Mouse (Mus musculus) liver, embryonic 11.5 days (tissue): ENCODE measurements around the gene Ap2m1. TPM values are rescaled to one million over a fixed set of nuclear protein-coding genes. Genes with fewer than 3 reads are reported as not detected.
"Not testable (repeated sequence)": the region's sequence is repeated elsewhere in the genome, so short reads cannot be mapped to it uniquely, and the experiment has no call there.

Experiments used
- ATAC-seq: fragments of 200-750 bp; cut with Nextera tagmentation; replicated peaks from 2 replicates; pipeline ENCODE4 v1.8.0; 2017; ENCODE audit warnings: moderate number of reproducible peaks, mild to moderate bottlenecking, moderate TSS enrichment, moderate library complexity; ENCODE audit not compliant: low FRiP score
- DNase-seq: peaks from one replicate; pipeline ENCODE4 v3.0.0-alpha.2; 2017; ENCODE audit warnings: low spot score
- H3K27ac ChIP-seq: fragments of 300-500 bp; sonication (generic); 2 replicates; pipeline ENCODE4 v1.5.1; 2014; ENCODE audit warnings: mild to moderate bottlenecking, low read depth, low read length, control low read depth
- H3K27me3 ChIP-seq: fragments of 300-500 bp; sonication (generic); replicated peaks from 2 replicates; pipeline ENCODE4 v1.6.1; 2014; ENCODE audit warnings: low read length, mixed read lengths; ENCODE audit not compliant: control insufficient read depth, insufficient read depth
- H3K36me3 ChIP-seq: fragments of 300-500 bp; sonication (generic); 2 replicates; pipeline ENCODE4 v1.6.1; 2014; ENCODE audit warnings: mild to moderate bottlenecking, low read length, moderate library complexity, mixed read lengths; ENCODE audit not compliant: control insufficient read depth, insufficient read depth
- H3K4me1 ChIP-seq: fragments of 300-500 bp; sonication (generic); replicated peaks from 2 replicates; pipeline ENCODE4 v1.6.1; 2014; ENCODE audit warnings: low read length, mixed read lengths; ENCODE audit not compliant: control insufficient read depth, insufficient read depth
- H3K4me2 ChIP-seq: fragments of 300-500 bp; sonication (generic); 2 replicates; pipeline ENCODE4 v1.6.1; 2014; ENCODE audit warnings: mild to moderate bottlenecking, control low read depth, moderate library complexity
- H3K4me3 ChIP-seq: fragments of 300-500 bp; sonication (generic); 2 replicates; pipeline ENCODE4 v1.5.1; 2014; ENCODE audit warnings: low read depth, low read length, control low read depth
- H3K9ac ChIP-seq: fragments of 300-500 bp; sonication (generic); 2 replicates; pipeline ENCODE4 v1.6.1; 2014; ENCODE audit warnings: low read depth, low read length, control low read depth
- H3K9me3 ChIP-seq: fragments of 300-500 bp; sonication (generic); 2 replicates; pipeline ENCODE4 v1.6.1; 2016; ENCODE audit warnings: low read length, inconsistent platforms, mixed read lengths; ENCODE audit not compliant: control insufficient read depth
- WGBS: fragments of 180-500 bp; shearing (Covaris S2); extraction: QIAGEN DNeasy Blood & Tissue Kit; methylation state at CpG from one replicate; pipeline ENCODE4 v1.1.7; 2014; 5-methylcytosine and 5-hydroxymethylcytosine counted together
- polyA plus RNA-seq: library from polyadenylated mRNA; unstranded; fragments of >200 nt; fragmentation: Nextera tagmentation; extraction: Ambion mirVana; gene quantifications from 2 replicates; pipeline ENCODE4 v1.2.1, GENCODE M21; 2014

Gene Ap2m1
- 519 and 569 TPM in 2 replicates for polyA plus RNA-seq

DNA sequence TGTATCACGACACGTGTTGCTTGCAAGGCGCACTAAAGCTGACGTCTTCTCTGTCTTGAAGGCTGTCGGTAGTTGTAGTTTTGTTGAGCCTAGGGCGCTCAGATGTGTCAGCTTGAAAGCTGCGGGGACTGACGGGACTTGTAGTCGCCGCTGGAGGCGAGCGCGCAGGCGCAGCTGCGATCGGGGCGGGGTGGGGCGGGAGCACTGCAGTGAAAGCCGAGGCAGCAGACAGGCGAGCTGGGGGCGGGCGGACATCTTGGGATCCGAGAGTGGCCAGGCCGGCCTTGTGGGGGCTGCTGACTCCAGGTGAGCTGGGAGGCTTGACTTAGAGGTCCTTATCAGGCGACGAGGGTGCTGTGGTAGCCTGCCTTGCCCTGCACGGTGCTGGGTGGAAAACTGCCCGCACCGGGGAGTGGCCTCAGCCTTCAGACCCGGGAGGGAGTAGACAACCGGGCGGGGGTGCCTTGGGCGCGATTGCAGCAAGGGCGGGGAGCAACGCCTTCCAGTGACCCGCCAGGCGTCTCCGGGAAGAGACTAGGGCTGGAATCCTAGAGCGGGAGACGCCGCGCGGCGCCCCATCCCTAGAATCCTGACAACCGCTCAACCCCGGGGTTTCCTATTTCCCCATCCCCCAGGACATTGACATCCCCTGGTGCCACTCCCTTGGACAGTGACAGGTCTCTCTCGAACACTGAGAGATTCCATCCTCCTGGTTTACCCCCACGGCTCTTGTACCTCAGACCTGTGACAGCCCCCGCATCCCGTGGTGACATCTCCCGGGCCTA lies at the start of gene Ap2m1:
TSS of gene Ap2m1 (plus strand) at position 183 of the 785 bp plus-strand sequence.
- ATAC-seq = peak; percentile 95
- Histone ChIP-seq H3K36me3 (peaks cover 40% of the 10 kb centered on the region), H3K9me3 (no peaks in the 10 kb centered on the region), H3K4me3 (peak within 1 kb of the TSS; percentile 76), H3K9ac (peak within 1 kb of the TSS; percentile 75), H3K27me3 (no peaks in the 10 kb centered on the region), H3K4me1 (peaks cover 27% of the 10 kb centered on the region), H3K4me2 (peak within 1 kb of the TSS; percentile 72), H3K27ac (peak within 1 kb of the TSS; percentile 78)
- DNase-seq = peak; percentile 92
- WGBS = under 1% methylated on average over 52 of the region's 52 CpGs

DNA sequence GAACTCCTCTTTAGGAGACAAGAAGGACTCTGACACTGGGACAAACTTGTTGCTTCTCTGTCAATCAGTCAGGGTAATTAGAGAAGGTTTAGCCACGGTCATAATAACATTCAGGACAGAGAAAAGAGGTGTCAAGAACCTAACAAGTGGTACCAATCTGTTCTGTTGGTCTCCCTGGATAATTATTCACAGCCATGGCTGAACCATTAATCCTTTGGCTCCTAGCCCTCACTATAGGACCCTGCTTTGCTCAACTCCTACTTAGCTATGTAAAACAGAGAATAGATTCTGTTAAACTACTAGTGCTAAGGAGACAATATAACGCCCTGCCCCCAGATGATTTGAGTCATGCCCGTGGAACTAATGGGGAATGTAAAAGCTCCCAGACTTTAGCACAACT lies 49.2 kb upstream of the Ap2m1 start:
- Histone ChIP-seq H3K27ac (no peak overlapping the region), H3K36me3 (no peaks in the 10 kb centered on the region), H3K4me1 (no peaks in the 10 kb centered on the region), H3K9me3 (no peaks in the 10 kb centered on the region), H3K27me3 (no peaks in the 10 kb centered on the region), H3K4me2 (no peak overlapping the region), H3K4me3 (no peak overlapping the region), H3K9ac (no peak overlapping the region)
- 73% methylated on average over 3 of the region's 3 CpGs for WGBS
- no peak for DNase-seq
- no peak for ATAC-seq

DNA sequence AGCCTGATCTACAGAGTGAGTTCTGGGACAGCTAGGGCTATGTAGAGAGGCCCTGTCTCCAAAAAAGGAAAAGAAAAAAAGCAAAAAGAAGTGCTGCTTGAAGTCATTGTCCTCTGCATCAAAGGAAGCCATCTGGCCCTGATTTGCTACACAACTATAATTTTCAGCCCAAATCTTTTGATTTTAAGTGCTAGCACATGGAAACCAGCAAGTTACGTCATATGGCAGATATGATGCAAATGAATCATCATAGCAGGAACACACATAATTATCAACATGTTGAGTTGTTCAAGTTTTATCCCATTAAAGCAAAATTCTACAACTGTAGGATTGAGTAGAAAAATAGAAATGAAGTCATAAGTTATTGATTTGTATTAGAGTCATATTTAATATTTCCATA lies 47.1 kb upstream of the Ap2m1 start:
- no peaks in the 10 kb centered on the region for H3K9me3 ChIP-seq
- DNase-seq = no peak
- no peak overlapping the region for H3K27ac ChIP-seq
- H3K4me3 ChIP-seq = no peak overlapping the region
- H3K4me1 ChIP-seq = no peaks in the 10 kb centered on the region
- no peak for ATAC-seq
- WGBS = 88% methylated on average over 1 of the region's 1 CpGs
- no peaks in the 10 kb centered on the region for H3K27me3 ChIP-seq
- H3K4me2 ChIP-seq = no peak overlapping the region
- H3K36me3 ChIP-seq = no peaks in the 10 kb centered on the region
- no peak overlapping the region for H3K9ac ChIP-seq

DNA sequence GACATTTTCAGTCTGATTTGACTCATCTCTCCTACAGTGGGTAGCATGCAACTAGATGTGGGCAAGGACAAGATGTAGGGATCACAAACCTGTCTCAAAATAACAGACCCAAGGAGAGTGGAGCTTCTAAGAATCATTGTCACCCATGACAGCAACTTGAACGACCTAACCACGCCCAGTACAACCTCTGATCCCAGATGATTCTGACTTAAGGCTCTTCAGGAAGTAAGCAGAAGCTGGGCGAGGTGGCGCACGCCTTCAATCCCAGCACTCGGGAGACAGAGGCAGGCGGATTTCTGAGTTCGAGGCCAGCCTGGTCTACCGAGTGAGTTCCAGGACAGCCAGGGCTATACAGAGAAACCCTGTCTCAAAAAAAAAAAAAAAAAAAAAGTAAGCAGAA lies 46.5 kb upstream of the Ap2m1 start:
- not testable (repeated sequence) for H3K27ac ChIP-seq, H3K4me3 ChIP-seq, H3K9me3 ChIP-seq, H3K27me3 ChIP-seq, ATAC-seq, H3K4me1 ChIP-seq, DNase-seq, H3K9ac ChIP-seq, H3K36me3 ChIP-seq, H3K4me2 ChIP-seq
- 76% methylated on average over 9 of the region's 9 CpGs for WGBS

DNA sequence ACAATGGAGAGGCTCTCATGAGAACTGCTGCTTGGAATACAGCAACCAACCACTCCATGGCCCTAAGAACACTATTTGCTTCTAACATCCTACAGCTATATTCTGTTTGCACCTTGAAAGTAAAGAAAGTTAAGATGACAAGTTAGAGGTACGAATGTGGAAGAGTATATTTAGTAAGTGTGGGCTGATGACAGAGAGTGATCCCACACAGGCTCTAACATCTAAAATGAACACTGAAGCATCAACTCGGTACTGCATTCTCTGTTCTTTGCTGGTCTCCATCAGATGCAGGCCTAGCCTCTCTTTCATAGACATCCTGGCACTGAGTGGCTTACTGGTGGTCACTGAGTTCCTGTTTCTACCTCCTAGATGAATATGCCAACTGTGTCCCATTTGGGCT lies 46.0 kb upstream of the Ap2m1 start:
- no peaks in the 10 kb centered on the region for H3K4me1 ChIP-seq
- no peaks in the 10 kb centered on the region for H3K27me3 ChIP-seq
- no peaks in the 10 kb centered on the region for H3K9me3 ChIP-seq
- no peak overlapping the region for H3K9ac ChIP-seq
- 81% methylated on average over 2 of the region's 2 CpGs for WGBS
- H3K36me3 ChIP-seq = no peaks in the 10 kb centered on the region
- no peak overlapping the region for H3K27ac ChIP-seq
- H3K4me2 ChIP-seq = no peak overlapping the region
- no peak for ATAC-seq
- no peak overlapping the region for H3K4me3 ChIP-seq
- no peak for DNase-seq

DNA sequence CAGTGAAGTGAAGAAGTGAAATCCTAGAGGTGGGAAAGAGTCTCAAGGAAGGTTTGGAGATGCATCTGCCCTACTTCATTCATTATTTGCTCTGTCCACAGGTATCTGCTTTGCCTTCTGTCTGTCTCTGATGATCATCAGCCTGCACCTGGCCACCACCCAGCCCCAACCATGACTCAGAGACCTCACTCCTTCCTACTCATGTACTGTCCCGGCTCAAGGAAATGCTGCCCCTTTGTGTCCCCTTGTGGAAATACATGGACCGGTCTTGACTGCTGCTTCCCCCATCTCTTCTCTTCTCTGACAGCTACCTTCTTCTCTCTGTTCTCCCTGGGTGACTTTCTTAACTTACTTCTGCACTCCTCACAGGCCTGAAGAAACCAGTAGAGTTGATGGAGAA lies 44.7 kb upstream of the Ap2m1 start:
- Histone ChIP-seq H3K4me2 (no peak overlapping the region), H3K27me3 (no peaks in the 10 kb centered on the region), H3K4me3 (no peak overlapping the region), H3K4me1 (no peaks in the 10 kb centered on the region), H3K36me3 (no peaks in the 10 kb centered on the region), H3K27ac (no peak overlapping the region), H3K9ac (no peak overlapping the region), H3K9me3 (no peaks in the 10 kb centered on the region)
- DNase-seq (no peak), ATAC-seq (peak; percentile 53; the same call in 1 of the 2 replicates)
- 29% methylated on average over 2 of the region's 2 CpGs for WGBS

DNA sequence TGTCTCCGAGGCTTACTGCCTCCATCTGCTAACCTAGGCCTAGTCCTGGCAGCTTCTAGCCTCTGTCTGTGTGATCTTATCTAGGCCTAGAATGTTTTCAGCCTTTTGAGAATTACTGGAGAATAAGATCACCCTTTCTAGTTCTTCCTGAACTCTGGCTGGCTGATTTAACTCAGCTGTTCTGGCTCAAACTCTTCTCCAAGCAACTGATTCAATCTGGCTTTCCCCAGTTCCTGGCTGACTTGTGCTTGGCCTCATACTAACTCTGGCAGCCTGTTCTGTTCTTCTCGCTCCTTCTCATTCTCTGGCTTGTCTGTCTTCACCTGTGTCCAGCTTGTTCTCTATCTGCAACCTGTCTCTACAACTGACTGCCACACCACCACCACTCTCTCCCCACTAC lies 44.0 kb upstream of the Ap2m1 start:
- ATAC-seq = no peak
- H3K9me3 ChIP-seq = no peaks in the 10 kb centered on the region
- no peak overlapping the region for H3K9ac ChIP-seq
- H3K36me3 ChIP-seq = no peaks in the 10 kb centered on the region
- no peak overlapping the region for H3K4me3 ChIP-seq
- H3K27me3 ChIP-seq = no peaks in the 10 kb centered on the region
- no peak for DNase-seq
- no peaks in the 10 kb centered on the region for H3K4me1 ChIP-seq
- no peak overlapping the region for H3K27ac ChIP-seq
- WGBS = 72% methylated on average over 2 of the region's 2 CpGs
- no peak overlapping the region for H3K4me2 ChIP-seq

DNA sequence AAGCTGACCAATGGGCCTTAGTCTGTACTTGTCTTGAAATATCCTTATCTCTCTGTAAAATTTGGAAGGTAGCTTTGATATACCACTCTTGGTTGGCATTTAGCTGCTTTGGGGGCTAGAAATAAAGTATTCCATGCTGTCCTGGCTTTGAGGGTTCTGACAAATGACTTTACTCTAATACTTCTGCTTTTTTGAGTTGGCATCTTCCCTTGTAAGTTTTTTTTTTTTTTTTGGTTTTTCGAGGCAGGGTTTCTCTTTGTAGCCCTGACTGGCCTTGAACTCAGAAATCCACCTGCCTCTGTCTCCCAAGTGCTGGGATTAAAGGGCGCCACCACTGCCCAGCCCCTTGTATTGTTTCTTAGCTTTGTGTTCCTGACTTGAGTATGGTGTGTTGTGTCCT lies 41.8 kb upstream of the Ap2m1 start:
- Histone ChIP-seq H3K9me3 (no peaks in the 10 kb centered on the region), H3K4me1 (peaks cover 5% of the 10 kb centered on the region), H3K27ac (no peak overlapping the region), H3K4me2 (no peak overlapping the region), H3K9ac (no peak overlapping the region), H3K36me3 (no peaks in the 10 kb centered on the region), H3K4me3 (no peak overlapping the region), H3K27me3 (no peaks in the 10 kb centered on the region)
- DNase-seq (no peak), ATAC-seq (no peak)
- WGBS = 55% methylated on average over 2 of the region's 2 CpGs
